Mouse (Mus musculus) Patski (cell line): Measurements from ENCODE around the gene Mfsd4a. TPM values are rescaled to one million over a fixed set of nuclear protein-coding genes. Genes with fewer than 3 reads are reported as not detected.

Source experiments
- ATAC-seq: fragments of 100-300 bp; one replicate; pipeline ENCODE4 v1.8.0; 2021
- CTCF ChIA-PET: fragments of 350-600 bp; sonication (Branson Sonifier 250); formaldehyde crosslinking; loops from one replicate; lab custom pipeline; 2022; ENCODE audit warnings: inconsistent platforms; lab: Charles Lee
- POLR2A ChIA-PET: fragments of 350-600 bp; sonication (Branson Sonifier 250); formaldehyde crosslinking; loops from one replicate; lab custom pipeline; 2022; ENCODE audit warnings: antibody characterized with exemption, inconsistent platforms; lab: Charles Lee
- DNase-seq: peaks from one replicate; pipeline ENCODE4 v3.0.0-alpha.2; 2011; ENCODE audit warnings: low read depth, low spot score
- H3K27me3 ChIP-seq: fragments of 371-371 bp; one replicate; pipeline ENCODE4 v1.5.1; 2021
- CTCF ChIP-seq: fragments of 100-300 bp; IDR thresholded peaks from one replicate; pipeline ENCODE4 v1.5.1; 2021
- in situ Hi-C: fragments of 300-500 bp; cut with MboI; formaldehyde crosslinking; loops from 3 replicates; pipeline ENCODE4 v1.11.1; 2018; ENCODE audit warnings: low pct_unique_long_range_greater_than_20kb, mixed read lengths
- polyA plus RNA-seq: library from polyadenylated mRNA; unstranded; gene quantifications from one replicate; pipeline ENCODE4 v1.2.3, GENCODE M21; 2021

The Mfsd4a gene
- polyA plus RNA-seq, 1 experiment from 2014 or later = 17.7 TPM

- no peak for DNase-seq
- no peaks in the 10 kb centered on the region for H3K27me3 ChIP-seq
- no peak for ATAC-seq
- in situ Hi-C loops = no loop called here
- CTCF ChIA-PET = interaction anchor here (3.5 kb wide), 1 partner anchor 8 kb away, joined by 14 read pairs; no protein-coding TSS in a partner anchor
- POLR2A ChIA-PET = no interaction called here
- TF ChIP-seq CTCF = no peak
Observed at GRCm38 (mm10) chr1:131973991-131974390, 93.9 kb downstream of the Mfsd4a start.

Other genes starting within 250 kb of the Mfsd4a start
- 25.8 TPM for gene Slc41a1, start 240.6 kb downstream of the Mfsd4a start, polyA plus RNA-seq
- gene Rab29, start 200.8 kb downstream of the Mfsd4a start, polyA plus RNA-seq = 12.9 TPM
- 37.8 TPM for gene Nucks1, start 157.5 kb downstream of the Mfsd4a start, polyA plus RNA-seq
- 0.65 TPM for gene Slc45a3, start 105.1 kb downstream of the Mfsd4a start, polyA plus RNA-seq
- gene Elk4, start 60.5 kb downstream of the Mfsd4a start, polyA plus RNA-seq = 27.3 TPM
- 88.8 TPM for gene Cdk18, start 71.6 kb upstream of the Mfsd4a start, polyA plus RNA-seq
- 12.0 TPM for gene Lemd1, start 123.4 kb upstream of the Mfsd4a start, polyA plus RNA-seq
- 3.4 TPM for gene AC124108.1, start 123.4 kb upstream of the Mfsd4a start, polyA plus RNA-seq
- gene Gm10188, start 161.7 kb upstream of the Mfsd4a start, polyA plus RNA-seq = 0.22 TPM
- gene Klhdc8a, start 230.6 kb upstream of the Mfsd4a start, polyA plus RNA-seq = 141 TPM
- gene Nuak2, start 248.1 kb upstream of the Mfsd4a start, polyA plus RNA-seq = 110 TPM